Mouse (Mus musculus): ENCODE data around the gene Cyp3a13. TPM values are rescaled to one million over a fixed set of nuclear protein-coding genes. Genes with fewer than 3 reads are reported as not detected.

Gene Cyp3a13
- polyA plus RNA-seq (2012; rRNA removed), result 0.98 and 1.0 TPM in 2 replicates

DNA sequence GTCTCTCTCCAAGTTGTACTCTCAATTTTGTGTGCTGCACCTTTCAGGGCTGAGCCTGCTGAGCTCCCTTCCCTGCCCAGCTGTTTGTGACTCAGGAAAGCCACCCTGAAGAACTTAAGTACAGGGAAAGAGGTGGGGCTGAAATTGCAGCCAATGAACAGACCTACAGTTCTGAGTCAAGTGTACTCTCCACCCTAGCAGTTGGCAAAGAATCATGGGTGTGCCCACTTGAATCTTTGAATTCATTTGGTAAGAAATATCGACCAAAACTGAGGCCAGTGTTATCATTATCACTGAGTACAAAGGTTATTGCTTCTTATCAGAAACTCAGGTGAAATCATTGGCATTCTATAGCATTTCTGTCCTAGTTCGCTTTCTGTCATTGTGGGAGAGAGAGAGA lies at the start of gene Cyp3a13:
Cyp3a13 (minus strand) TSS at position 88 of the 400 bp plus-strand sequence.

GRCm38 (mm10) chr5:137962945-137963344 lies 41.5 kb upstream of the Cyp3a13 start, which contains the start of gene Gjc3:
Gene Gjc3, minus strand, starts transcription at chr5:137963098.

DNA sequence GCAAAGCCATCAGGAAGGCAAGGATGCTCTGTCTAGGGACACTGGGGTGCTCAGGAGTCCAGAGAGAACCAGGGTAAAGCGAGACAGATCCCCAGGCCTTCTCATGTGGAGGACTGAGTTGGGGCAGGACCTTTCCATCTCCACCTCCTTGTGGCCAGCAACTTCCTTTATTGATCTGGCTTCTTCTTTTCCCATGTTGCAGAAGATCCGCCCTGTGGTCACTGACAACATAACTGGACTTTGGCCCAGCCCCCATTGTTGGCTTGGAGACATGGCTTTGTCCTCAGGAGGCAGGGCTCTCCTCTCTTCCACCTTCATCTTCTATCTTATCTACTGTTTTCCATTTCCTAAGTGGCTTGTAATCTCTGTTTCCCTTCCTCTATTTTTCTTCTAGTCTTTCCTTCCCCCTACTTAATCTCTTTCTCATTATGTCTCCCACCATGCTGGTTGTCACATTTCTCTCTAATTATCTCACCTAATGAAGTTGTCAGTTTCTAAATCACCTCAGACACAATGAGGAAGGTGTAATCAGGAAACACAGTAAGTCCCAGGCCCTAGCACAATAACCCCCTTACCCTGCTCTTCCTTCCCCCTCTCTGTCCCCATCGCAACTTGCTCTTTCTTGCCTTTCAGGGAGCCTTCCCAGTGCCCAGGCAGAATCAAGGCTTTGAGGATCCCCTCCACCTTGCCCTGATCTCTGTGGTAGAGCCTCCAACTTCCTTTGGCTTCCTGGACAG lies 49.6 kb downstream of the Cyp3a13 start, which contains the start of gene Pilrb2:
Pilrb2 (minus strand) TSS at position 172 of the 737 bp plus-strand sequence.

DNA sequence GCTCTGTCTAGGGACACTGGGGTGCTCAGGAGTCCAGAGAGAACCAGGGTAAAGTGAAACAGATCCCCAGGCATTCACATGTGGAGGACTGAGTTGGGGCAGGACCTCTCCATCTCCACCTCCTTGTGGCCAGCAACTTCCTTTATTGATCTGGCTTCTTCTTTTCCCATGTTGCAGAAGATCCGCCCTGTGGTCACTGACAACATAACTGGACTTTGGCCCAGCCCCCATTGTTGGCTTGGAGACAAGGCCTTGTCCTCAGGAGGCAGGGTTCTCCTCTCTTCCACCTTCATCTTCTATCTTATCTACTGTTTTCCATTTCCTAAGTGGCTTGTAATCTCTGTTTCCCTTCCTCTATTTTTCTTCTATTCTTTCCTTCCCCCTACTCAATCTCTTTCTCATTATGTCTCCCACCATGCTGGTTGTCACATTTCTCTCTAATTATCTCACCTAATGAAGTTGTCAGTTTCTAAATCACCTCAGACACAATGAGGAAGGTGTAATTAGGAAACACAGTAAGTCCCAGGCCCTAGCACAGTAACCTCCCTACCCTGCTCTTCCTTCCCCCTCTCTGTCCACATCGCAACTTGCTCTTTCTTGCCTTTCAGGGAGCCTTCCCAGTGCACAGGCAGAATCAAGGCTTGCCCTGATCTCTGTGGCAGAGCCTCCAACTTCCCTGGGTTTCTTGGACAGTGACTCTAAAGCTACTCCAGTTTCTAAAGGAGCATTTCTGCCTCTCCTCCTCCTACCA lies 63.3 kb downstream of the Cyp3a13 start, which contains the start of gene Pilrb1:
Pilrb1 (minus strand) TSS at position 147 of the 751 bp plus-strand sequence.

Other genes starting within 250 kb of the Cyp3a13 start
- gene Agfg2, start 236.9 kb downstream of the Cyp3a13 start, polyA plus RNA-seq (2012; rRNA removed), result 18.0 and 21.6 TPM in 2 replicates
- gene Nyap1, start 180.0 kb downstream of the Cyp3a13 start, polyA plus RNA-seq (2012; rRNA removed), result 0.68 and 0.90 TPM in 2 replicates
- gene Tsc22d4, start 175.9 kb downstream of the Cyp3a13 start, polyA plus RNA-seq (2012; rRNA removed), result 17.5 and 22.9 TPM in 2 replicates
- 19.0 and 23.1 TPM in 2 replicates for gene Ppp1r35, start 142.8 kb downstream of the Cyp3a13 start, polyA plus RNA-seq (2012; rRNA removed)
- gene Mepce, start 134.0 kb downstream of the Cyp3a13 start, polyA plus RNA-seq (2012; rRNA removed), result 12.9 and 13.7 TPM in 2 replicates
- 3.0 and 3.4 TPM in 2 replicates for gene Zcwpw1, start 133.8 kb downstream of the Cyp3a13 start, polyA plus RNA-seq (2012; rRNA removed)
- 1.1 and 1.7 TPM in 2 replicates for gene Pilra, start 85.3 kb downstream of the Cyp3a13 start, polyA plus RNA-seq (2012; rRNA removed)
- gene Pilrb1, start 63.5 kb downstream of the Cyp3a13 start, polyA plus RNA-seq (2012; rRNA removed), result 2.3 and 3.3 TPM in 2 replicates
- 1.2 and 2.3 TPM in 2 replicates for gene Pilrb2, start 49.8 kb downstream of the Cyp3a13 start, polyA plus RNA-seq (2012; rRNA removed)
- gene Gjc3, start 41.5 kb upstream of the Cyp3a13 start, polyA plus RNA-seq (2012; rRNA removed), result 0.01 TPM in 2 replicates
- 2.0 and 2.4 TPM in 2 replicates for gene Azgp1, start 59.9 kb upstream of the Cyp3a13 start, polyA plus RNA-seq (2012; rRNA removed)
- gene Smok3a, start 99.6 kb upstream of the Cyp3a13 start, polyA plus RNA-seq (2012; rRNA removed), result not detected in 2 replicates
- not detected in 2 replicates for gene Smok3b, start 99.8 kb upstream of the Cyp3a13 start, polyA plus RNA-seq (2012; rRNA removed)
- not detected in 2 replicates for gene Smok3c, start 131.6 kb upstream of the Cyp3a13 start, polyA plus RNA-seq (2012; rRNA removed)
- 2.4 and 2.7 TPM in 2 replicates for gene Zkscan1, start 163.5 kb upstream of the Cyp3a13 start, polyA plus RNA-seq (2012; rRNA removed)
- 8.4 and 8.6 TPM in 2 replicates for gene Zscan21, start 195.3 kb upstream of the Cyp3a13 start, polyA plus RNA-seq (2012; rRNA removed)
- gene Zfp113, start 234.1 kb upstream of the Cyp3a13 start, polyA plus RNA-seq (2012; rRNA removed), result 1.1 and 1.3 TPM in 2 replicates
- gene Cops6, start 239.5 kb upstream of the Cyp3a13 start, polyA plus RNA-seq (2012; rRNA removed), result 59.9 and 71.7 TPM in 2 replicates

All from liver, embryonic 14 days (tissue).